Comparison of ENCODE assay signal across 12 mouse cellular contexts in the genomic region with DNA sequence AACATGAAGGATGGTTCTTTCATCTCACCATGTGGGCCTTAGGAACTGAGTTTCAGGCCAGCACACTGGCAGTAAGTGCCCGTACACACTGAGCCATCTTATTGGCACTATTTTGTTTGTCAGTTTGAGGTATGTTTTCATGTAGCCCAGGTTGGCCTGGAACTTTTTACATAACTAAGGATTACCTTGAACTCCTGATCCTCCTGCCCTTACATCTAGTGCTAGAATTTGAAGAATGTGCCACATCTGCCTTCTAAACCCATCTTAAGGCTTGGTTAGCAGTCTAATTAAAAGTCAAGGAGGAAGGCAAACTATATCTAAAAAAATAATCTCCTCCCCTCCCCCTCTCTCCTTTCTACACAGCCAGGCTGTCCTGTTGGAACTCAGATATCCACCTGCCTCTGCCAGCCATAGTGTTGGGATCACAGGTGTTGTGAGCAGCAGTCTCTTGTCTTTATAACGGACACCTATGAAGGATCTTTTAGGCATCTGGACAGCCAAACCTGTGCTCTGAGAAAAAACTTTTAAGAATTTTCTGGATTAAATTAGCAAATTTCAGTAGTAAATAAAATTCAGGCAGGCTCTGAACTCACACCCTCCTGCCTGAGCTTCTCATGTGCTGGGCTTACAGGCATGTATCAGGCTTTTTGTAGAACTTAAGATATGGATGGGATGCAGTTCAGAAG. TPM values are rescaled to one million over a fixed set of nuclear protein-coding genes. Genes with fewer than 3 reads are reported as not detected.
A peak's percentile ranks its signal among the peaks of the same experiment; 100 is the strongest.
DNase-seq lines count a peak whose midpoint lies in the region; ATAC-seq and TF ChIP-seq lines count a peak whose summit lies in the region.
"Had no signal": no experiment of that assay in that cellular context is flagged by ENCODE, and none has a peak within 500 bp of the region (broad histone marks: within the 10 kb centered on the region; RNA-seq: fewer than 3 reads in every experiment).

No protein-coding gene starts in this region.

- TF ChIP-seq EP300 in liver, postnatal 0 days (IDR thresholded peaks at IDR 0.05; ENCODE audit: low read depth), result no peak

- H3K9me3 ChIP-seq in megakaryocyte, embryonic 14.5 days, result no peaks in the 10 kb centered on the region
- H3K9me3 ChIP-seq in liver, postnatal 0 days (ENCODE audit: low read length), result no peaks in the 10 kb centered on the region
- H3K9me3 ChIP-seq: embryonic facial prominence, embryonic 10.5 days; limb, embryonic 13.5 days had no signal

- DNase-seq in gastrocnemius, adult 2 months, result no peak
- no peak for DNase-seq in gastrocnemius, postnatal 36 days
- no peak for DNase-seq in kidney, adult 2 months
- DNase-seq in kidney, postnatal 36 days, result no peak
- no peak for DNase-seq in liver, postnatal 0 days
- DNase-seq: adrenal gland, postnatal 10 days; cerebellum, postnatal 14 days had no signal

- intact Hi-C loops in gastrocnemius, adult 2 months (cut with DNase I), result no loop called here
- intact Hi-C loops in gastrocnemius, postnatal 36 days (cut with DNase I), result no loop called here

- ATAC-seq in megakaryocyte, adult 5-6 weeks (ENCODE audit: poor library complexity, severe bottlenecking), result no peak
- ATAC-seq in liver, postnatal 0 days, result no peak
- no peak for ATAC-seq in cerebellum, adult (ENCODE audit: insufficient number of reproducible peaks, low FRiP score, low TSS enrichment)

- H3K4me1 ChIP-seq in kidney, adult 2 months (ENCODE audit: control insufficient read depth, insufficient read depth, low read length), result peaks cover 24% of the 10 kb centered on the region
- peaks cover 95% of the 10 kb centered on the region for H3K4me1 ChIP-seq in megakaryocyte, embryonic 14.5 days
- peaks cover 37% of the 10 kb centered on the region for H3K4me1 ChIP-seq in liver, postnatal 0 days (ENCODE audit: insufficient read depth)

- H3K4me3 ChIP-seq in gastrocnemius, adult 2 months, result no peak overlapping the region
- H3K4me3 ChIP-seq in kidney, adult 2 months (ENCODE audit: insufficient read depth, low read depth, low read length), result no peak overlapping the region
- H3K4me3 ChIP-seq in megakaryocyte, embryonic 14.5 days (replicated peaks), result peak overlapping the region; percentile 77
- H3K4me3 ChIP-seq in liver, postnatal 0 days (ENCODE audit: low read depth, low read length), result no peak overlapping the region
- H3K4me3 ChIP-seq: embryonic facial prominence, embryonic 10.5 days; limb, embryonic 13.5 days had no signal

- H3K9ac ChIP-seq in liver, postnatal 0 days (replicated peaks), result no peak overlapping the region
- H3K9ac ChIP-seq: limb, embryonic 13.5 days had no signal

- no peaks in the 10 kb centered on the region for H3K27me3 ChIP-seq in kidney, adult 2 months (replicated peaks; ENCODE audit: control insufficient read depth, insufficient read depth, low read length)
- no peaks in the 10 kb centered on the region for H3K27me3 ChIP-seq in megakaryocyte, embryonic 14.5 days (replicated peaks)
- no peaks in the 10 kb centered on the region for H3K27me3 ChIP-seq in liver, postnatal 0 days (ENCODE audit: insufficient read depth, low read length)
- H3K27me3 ChIP-seq: limb, embryonic 13.5 days had no signal

- H3K27ac ChIP-seq in gastrocnemius, adult 2 months, result peak overlapping the region; percentile 29
- 0 out of 2 replicates have a peak overlapping the region, but pooled peaks have one; percentile 35 for H3K27ac ChIP-seq in kidney, adult 2 months (ENCODE audit: insufficient read depth, low read depth, low read length)
- peak overlapping the region; percentile 53; the same call in 1 of the 2 replicates for H3K27ac ChIP-seq in liver, postnatal 0 days (ENCODE audit: low read depth)
- H3K27ac ChIP-seq: embryonic facial prominence, embryonic 10.5 days; limb, embryonic 13.5 days had no signal

- no peak overlapping the region for H3K4me2 ChIP-seq in liver, postnatal 0 days (ENCODE audit: low read depth, low read length)
- H3K4me2 ChIP-seq: limb, embryonic 13.5 days had no signal

- 88% methylated on average over 2 of the region's 2 CpGs for WGBS in kidney, adult 2 months
- WGBS in liver, postnatal 0 days (ENCODE audit: insufficient replicate concordance), result 79% methylated on average over 2 of the region's 2 CpGs

- no peaks in the 10 kb centered on the region for H3K36me3 ChIP-seq in kidney, adult 2 months (ENCODE audit: control insufficient read depth, insufficient read depth, low read length)
- peaks cover 12% of the 10 kb centered on the region for H3K36me3 ChIP-seq in megakaryocyte, embryonic 14.5 days (replicated peaks; ENCODE audit: low read length)
- peaks cover 6% of the 10 kb centered on the region; the same call in 1 of the 2 replicates for H3K36me3 ChIP-seq in liver, postnatal 0 days (replicated peaks; ENCODE audit: insufficient read depth, low read length)
- H3K36me3 ChIP-seq: limb, embryonic 13.5 days had no signal

- TF ChIP-seq POLR2A in kidney, adult 2 months (IDR thresholded peaks at IDR 0.05; ENCODE audit: low read depth, low read length), result no peak

- TF ChIP-seq CTCF in gastrocnemius, adult 2 months (IDR thresholded peaks at IDR 0.05), result no peak
- TF ChIP-seq CTCF in kidney, adult 2 months (conservative IDR thresholded peaks at IDR 0.05; ENCODE audit: insufficient read depth, insufficient read length, low read depth, low read length), result no peak
- no peak for TF ChIP-seq CTCF in liver, postnatal 0 days (IDR thresholded peaks at IDR 0.05; ENCODE audit: low read depth)

RNA-seq across cellular contexts. Expression of gene Tubd1, which starts 47.3 kb away (rescaled TPM):
- total RNA-seq in gastrocnemius, adult 2 months (2021), result 1 to 10 TPM; 6.9 to 8.5 TPM
- 1 to 10 TPM; 5.5 to 6.5 TPM for total RNA-seq in gastrocnemius, postnatal 36 days (2021)
- 2.6 and 2.8 TPM in 2 replicates for polyA plus RNA-seq in kidney, adult 2 months (2012; rRNA removed)
- 0.32 TPM in 1 of 2 replicates, not detected in the other for polyA plus RNA-seq in megakaryocyte, embryonic 14.5 days (2012; ENCODE audit: insufficient read depth, low replicate concordance)
- total RNA-seq in megakaryocyte, adult 5-6 weeks (2015), result 7.8 and 9.6 TPM in 2 replicates
- 5.4 and 5.5 TPM in 2 replicates for total RNA-seq in megakaryocyte, adult 5-6 weeks (2017)
- 4.3 and 4.4 TPM in 2 replicates for polyA plus RNA-seq in liver, postnatal 0 days (2015; fragmentation: Nextera tagmentation; extraction: Ambion mirVana)

RNA-seq across cellular contexts. Expression of gene Rps6kb1, which starts 47.5 kb away (rescaled TPM):
- total RNA-seq in gastrocnemius, adult 2 months (2021), result 10 to 100 TPM; 21.1 to 22.3 TPM
- 10 to 100 TPM; 19.4 to 22.6 TPM for total RNA-seq in gastrocnemius, postnatal 36 days (2021)
- polyA plus RNA-seq in kidney, adult 2 months (2012; rRNA removed), result 6.0 and 7.3 TPM in 2 replicates
- 5.3 TPM in 1 of 2 replicates, not detected in the other for polyA plus RNA-seq in megakaryocyte, embryonic 14.5 days (2012; ENCODE audit: insufficient read depth, low replicate concordance)
- total RNA-seq in megakaryocyte, adult 5-6 weeks (2015), result 30.4 and 38.4 TPM in 2 replicates
- 29.9 and 35.4 TPM in 2 replicates for total RNA-seq in megakaryocyte, adult 5-6 weeks (2017)
- polyA plus RNA-seq in liver, postnatal 0 days (2015; fragmentation: Nextera tagmentation; extraction: Ambion mirVana), result 20.6 and 23.6 TPM in 2 replicates
